Mouse (Mus musculus): ENCODE measurements at regions not wholly inside any gene's neighbourhood (a gene's known extent, or its start where the extent isn't known, plus 50 kb on each side); places are given as distances from the start of the nearest gene placed in this dataset.

GRCm38 (mm10) chr7:74632217-74632616 lies 77.6 kb upstream of the Slco3a1 start:
- Histone ChIP-seq H3K4me1 (ENCODE audit: control insufficient read depth, insufficient read depth, low read length) (no peaks in the 10 kb centered on the region), H3K27ac (ENCODE audit: insufficient read depth, low read length) (no peak overlapping the region), H3K4me3 (replicated peaks; ENCODE audit: insufficient read depth, low read depth, low read length) (no peak overlapping the region), H3K27me3 (ENCODE audit: control insufficient read depth, insufficient read depth, low read length) (no peaks in the 10 kb centered on the region; the same call in 1 of the 2 replicates)
- WGBS: 90% methylated on average over 8 of the region's 8 CpGs
- no peak for DNase-seq
- no peak for TF ChIP-seq CTCF (IDR thresholded peaks at IDR 0.05; ENCODE audit: borderline replicate concordance, insufficient read depth, low read depth, low read length)
- TF ChIP-seq POLR2A (IDR thresholded peaks at IDR 0.05; ENCODE audit: borderline replicate concordance, insufficient read depth, low read length): no peak

- WGBS: 88% methylated on average over 6 of the region's 6 CpGs
- TF ChIP-seq CTCF (IDR thresholded peaks at IDR 0.05; ENCODE audit: borderline replicate concordance, insufficient read depth, low read depth, low read length) (no peak), POLR2A (IDR thresholded peaks at IDR 0.05; ENCODE audit: borderline replicate concordance, insufficient read depth, low read length) (no peak)
- H3K27ac ChIP-seq (ENCODE audit: insufficient read depth, low read length): no peak overlapping the region
- H3K4me3 ChIP-seq (replicated peaks; ENCODE audit: insufficient read depth, low read depth, low read length): no peak overlapping the region
- H3K27me3 ChIP-seq (ENCODE audit: control insufficient read depth, insufficient read depth, low read length): no peaks in the 10 kb centered on the region; the same call in 1 of the 2 replicates
- no peaks in the 10 kb centered on the region for H3K4me1 ChIP-seq (ENCODE audit: control insufficient read depth, insufficient read depth, low read length)
- DNase-seq: no peak
These were observed 74.4 kb upstream of the Slco3a1 start for GRCm38 (mm10) chr7:74628799-74629468.
